Mouse (Mus musculus): Measurements from ENCODE around the gene Ppp1r3f. TPM values are rescaled to one million over a fixed set of nuclear protein-coding genes. Genes with fewer than 3 reads are reported as not detected.

The Ppp1r3f gene
- polyA plus RNA-seq, 1 experiment from 2014 or later: 2.4 TPM

- Histone ChIP-seq H3K27ac (ENCODE audit: low read depth, low read length) (no peak overlapping the region), H3K9me3 (ENCODE audit: control insufficient read depth, low read length) (no peaks in the 10 kb centered on the region), H3K36me3 (ENCODE audit: control insufficient read depth, insufficient read depth, low read length) (no peaks in the 10 kb centered on the region), H3K4me3 (ENCODE audit: low read length) (no peak overlapping the region), H3K4me2 (replicated peaks; ENCODE audit: low read depth, low read length) (no peak overlapping the region), H3K4me1 (ENCODE audit: control insufficient read depth, insufficient read depth, low read length) (no peaks in the 10 kb centered on the region), H3K27me3 (ENCODE audit: control insufficient read depth, insufficient read depth, low read length) (no peaks in the 10 kb centered on the region), H3K9ac (ENCODE audit: low read depth, low read length) (no peak overlapping the region)
- no peak for ATAC-seq (ENCODE audit: low FRiP score, low TSS enrichment)
- 55% methylated on average over 7 of the region's 7 CpGs for WGBS
Measured at GRCm38 (mm10) chrX:7570481-7571175, 3.5 kb downstream of the Ppp1r3f start.

- Histone ChIP-seq H3K27me3 (ENCODE audit: control insufficient read depth, insufficient read depth, low read length) (no peaks in the 10 kb centered on the region), H3K4me2 (replicated peaks; ENCODE audit: low read depth, low read length) (no peak overlapping the region), H3K36me3 (ENCODE audit: control insufficient read depth, insufficient read depth, low read length) (no peaks in the 10 kb centered on the region), H3K9me3 (ENCODE audit: control insufficient read depth, low read length) (no peaks in the 10 kb centered on the region), H3K9ac (ENCODE audit: low read depth, low read length) (no peak overlapping the region), H3K27ac (ENCODE audit: low read depth, low read length) (no peak overlapping the region), H3K4me3 (ENCODE audit: low read length) (no peak overlapping the region), H3K4me1 (ENCODE audit: control insufficient read depth, insufficient read depth, low read length) (no peaks in the 10 kb centered on the region)
- no peak for ATAC-seq (ENCODE audit: low FRiP score, low TSS enrichment)
- WGBS: 75% methylated on average over 9 of the region's 9 CpGs
Measured at GRCm38 (mm10) chrX:7567491-7567890, 6.6 kb downstream of the Ppp1r3f start.

DNA sequence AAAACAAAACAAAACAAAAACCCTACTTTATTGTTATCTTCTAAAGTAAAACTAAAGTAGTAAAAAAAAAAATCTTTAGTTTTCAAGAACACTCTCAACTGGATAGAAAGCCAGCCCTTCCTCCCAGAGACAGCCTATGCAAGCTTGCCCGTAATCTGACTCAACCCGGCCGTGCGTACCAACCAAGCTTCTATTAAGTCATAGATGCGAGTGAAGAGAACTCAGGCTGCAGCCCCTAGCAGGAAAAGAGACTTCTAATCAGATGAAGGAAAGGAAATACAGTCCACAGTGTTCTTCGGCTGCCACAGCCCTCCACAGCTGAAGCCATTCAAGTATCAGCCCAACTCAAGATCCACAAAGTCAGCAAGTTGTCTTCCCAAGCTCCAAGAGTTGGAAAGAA is 7.7 kb downstream of the Ppp1r3f start:
- ATAC-seq (ENCODE audit: low FRiP score, low TSS enrichment): no peak
- Histone ChIP-seq H3K27me3 (ENCODE audit: control insufficient read depth, insufficient read depth, low read length) (no peaks in the 10 kb centered on the region), H3K36me3 (ENCODE audit: control insufficient read depth, insufficient read depth, low read length) (no peaks in the 10 kb centered on the region), H3K9ac (ENCODE audit: low read depth, low read length) (no peak overlapping the region), H3K4me3 (ENCODE audit: low read length) (no peak overlapping the region), H3K27ac (ENCODE audit: low read depth, low read length) (no peak overlapping the region), H3K4me1 (ENCODE audit: control insufficient read depth, insufficient read depth, low read length) (no peaks in the 10 kb centered on the region), H3K4me2 (replicated peaks; ENCODE audit: low read depth, low read length) (no peak overlapping the region), H3K9me3 (ENCODE audit: control insufficient read depth, low read length) (no peaks in the 10 kb centered on the region)
- whole genome bisulfite sequencing: 78% methylated on average over 6 of the region's 6 CpGs

DNA sequence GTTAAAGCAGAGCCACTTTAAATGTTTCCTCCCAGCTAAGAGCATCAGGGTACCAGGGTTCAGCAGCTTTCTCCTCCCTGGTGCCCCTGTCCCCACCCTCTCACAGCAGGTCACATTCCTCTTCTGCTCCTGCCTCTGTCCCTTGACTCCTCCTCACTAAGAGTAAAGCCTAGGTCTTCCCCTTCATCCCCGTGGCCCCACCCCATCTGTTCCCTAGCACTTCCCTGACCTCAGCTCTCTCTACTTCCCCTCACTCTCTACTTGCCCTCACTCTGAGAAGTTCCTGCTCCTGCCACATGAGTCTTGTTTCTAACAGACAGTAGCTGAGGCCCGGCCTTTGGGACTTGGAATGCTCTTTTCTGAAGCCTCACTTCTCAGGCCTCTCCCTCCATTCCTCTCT is 11.0 kb downstream of the Ppp1r3f start:
- Histone ChIP-seq H3K9me3 (ENCODE audit: control insufficient read depth, low read length) (no peaks in the 10 kb centered on the region), H3K27me3 (ENCODE audit: control insufficient read depth, insufficient read depth, low read length) (no peaks in the 10 kb centered on the region), H3K4me2 (replicated peaks; ENCODE audit: low read depth, low read length) (no peak overlapping the region), H3K9ac (ENCODE audit: low read depth, low read length) (no peak overlapping the region), H3K4me1 (ENCODE audit: control insufficient read depth, insufficient read depth, low read length) (no peaks in the 10 kb centered on the region), H3K36me3 (ENCODE audit: control insufficient read depth, insufficient read depth, low read length) (no peaks in the 10 kb centered on the region), H3K4me3 (ENCODE audit: low read length) (no peak overlapping the region), H3K27ac (ENCODE audit: low read depth, low read length) (no peak overlapping the region)
- ATAC-seq (ENCODE audit: low FRiP score, low TSS enrichment): no peak
- WGBS: 21% methylated on average over 2 of the region's 2 CpGs

DNA sequence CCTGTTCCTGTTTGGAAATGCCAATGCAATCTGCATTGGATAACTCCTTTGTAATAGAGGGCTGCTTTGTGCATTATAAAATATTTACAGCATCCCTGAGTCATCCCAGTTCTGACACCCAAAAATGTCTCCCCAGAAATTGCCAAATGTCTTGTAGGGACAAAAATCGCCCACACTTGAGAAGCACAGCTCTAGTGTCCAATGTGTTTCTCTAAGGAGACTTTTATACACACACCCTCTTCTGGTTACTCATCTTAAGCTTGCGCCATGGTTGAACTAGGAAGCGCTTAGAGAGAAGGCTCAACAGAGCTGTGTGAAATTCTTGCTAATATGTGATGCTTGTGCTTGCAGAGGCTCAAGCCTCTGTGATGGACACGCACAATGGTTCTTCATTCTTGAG is 20.6 kb downstream of the Ppp1r3f start:
- no peaks in the 10 kb centered on the region for H3K4me1 ChIP-seq (ENCODE audit: control insufficient read depth, insufficient read depth, low read length)
- H3K27me3 ChIP-seq (ENCODE audit: control insufficient read depth, insufficient read depth, low read length): no peaks in the 10 kb centered on the region
- no peak overlapping the region for H3K9ac ChIP-seq (ENCODE audit: low read depth, low read length)
- 89% methylated on average over 4 of the region's 4 CpGs for WGBS
- H3K4me3 ChIP-seq (ENCODE audit: low read length): no peak overlapping the region
- no peak overlapping the region for H3K27ac ChIP-seq (ENCODE audit: low read depth, low read length)
- no peak for ATAC-seq (ENCODE audit: low FRiP score, low TSS enrichment)
- no peak overlapping the region for H3K4me2 ChIP-seq (replicated peaks; ENCODE audit: low read depth, low read length)
- no peaks in the 10 kb centered on the region for H3K9me3 ChIP-seq (ENCODE audit: control insufficient read depth, low read length)
- no peaks in the 10 kb centered on the region for H3K36me3 ChIP-seq (ENCODE audit: control insufficient read depth, insufficient read depth, low read length)

- H3K27ac ChIP-seq (ENCODE audit: low read depth, low read length): no peak overlapping the region
- no peak overlapping the region for H3K9ac ChIP-seq (ENCODE audit: low read depth, low read length)
- no peak overlapping the region for H3K4me2 ChIP-seq (replicated peaks; ENCODE audit: low read depth, low read length)
- no peak for ATAC-seq (ENCODE audit: low FRiP score, low TSS enrichment)
- no peaks in the 10 kb centered on the region for H3K4me1 ChIP-seq (ENCODE audit: control insufficient read depth, insufficient read depth, low read length)
- no peaks in the 10 kb centered on the region for H3K9me3 ChIP-seq (ENCODE audit: control insufficient read depth, low read length)
- no peaks in the 10 kb centered on the region for H3K36me3 ChIP-seq (ENCODE audit: control insufficient read depth, insufficient read depth, low read length)
- no peaks in the 10 kb centered on the region for H3K27me3 ChIP-seq (ENCODE audit: control insufficient read depth, insufficient read depth, low read length)
- 41% methylated on average over 3 of the region's 3 CpGs for WGBS
- H3K4me3 ChIP-seq (ENCODE audit: low read length): no peak overlapping the region
Measured at GRCm38 (mm10) chrX:7524961-7525360, 49.1 kb downstream of the Ppp1r3f start.

Other genes with a start within 250 kb of the Ppp1r3f start
- gene Usp27x, start 198.5 kb downstream of the Ppp1r3f start, polyA plus RNA-seq (2014; fragmentation: Nextera tagmentation; extraction: Ambion mirVana): 0.41 and 0.61 TPM in 2 replicates
- gene Foxp3, start 639 bp downstream of the Ppp1r3f start, polyA plus RNA-seq (2014; fragmentation: Nextera tagmentation; extraction: Ambion mirVana): 0.07 and 0.36 TPM in 2 replicates
- gene Ccdc22, start 31.2 kb upstream of the Ppp1r3f start, polyA plus RNA-seq (2014; fragmentation: Nextera tagmentation; extraction: Ambion mirVana): 25.2 and 32.6 TPM in 2 replicates
- gene Cacna1f, start 32.8 kb upstream of the Ppp1r3f start, polyA plus RNA-seq (2014; fragmentation: Nextera tagmentation; extraction: Ambion mirVana): 0.04 TPM in 1 of 2 replicates, not detected in the other
- 1.4 and 1.5 TPM in 2 replicates for gene Syp, start 64.2 kb upstream of the Ppp1r3f start, polyA plus RNA-seq (2014; fragmentation: Nextera tagmentation; extraction: Ambion mirVana)
- 6.9 and 9.7 TPM in 2 replicates for gene Prickle3, start 83.0 kb upstream of the Ppp1r3f start, polyA plus RNA-seq (2014; fragmentation: Nextera tagmentation; extraction: Ambion mirVana)
- 188 and 190 TPM in 2 replicates for gene Plp2, start 97.1 kb upstream of the Ppp1r3f start, polyA plus RNA-seq (2014; fragmentation: Nextera tagmentation; extraction: Ambion mirVana)
- gene Magix, start 107.0 kb upstream of the Ppp1r3f start, polyA plus RNA-seq (2014; fragmentation: Nextera tagmentation; extraction: Ambion mirVana): 0.28 and 0.29 TPM in 2 replicates
- gene Gpkow, start 122.8 kb upstream of the Ppp1r3f start, polyA plus RNA-seq (2014; fragmentation: Nextera tagmentation; extraction: Ambion mirVana): 21.3 and 47.4 TPM in 2 replicates
- gene Wdr45, start 140.1 kb upstream of the Ppp1r3f start, polyA plus RNA-seq (2014; fragmentation: Nextera tagmentation; extraction: Ambion mirVana): 26.0 and 34.0 TPM in 2 replicates
- gene Gm45208, start 148.0 kb upstream of the Ppp1r3f start, polyA plus RNA-seq (2014; fragmentation: Nextera tagmentation; extraction: Ambion mirVana): 0.23 TPM in 1 of 2 replicates, not detected in the other
- gene Praf2, start 154.2 kb upstream of the Ppp1r3f start, polyA plus RNA-seq (2014; fragmentation: Nextera tagmentation; extraction: Ambion mirVana): 74.5 and 80.1 TPM in 2 replicates
- 15.6 and 21.5 TPM in 2 replicates for gene Ccdc120, start 176.6 kb upstream of the Ppp1r3f start, polyA plus RNA-seq (2014; fragmentation: Nextera tagmentation; extraction: Ambion mirVana)
- 19.7 and 25.6 TPM in 2 replicates for gene Tfe3, start 188.3 kb upstream of the Ppp1r3f start, polyA plus RNA-seq (2014; fragmentation: Nextera tagmentation; extraction: Ambion mirVana)
- gene Gripap1, start 215.5 kb upstream of the Ppp1r3f start, polyA plus RNA-seq (2014; fragmentation: Nextera tagmentation; extraction: Ambion mirVana): 34.5 and 35.8 TPM in 2 replicates
- 1.7 and 2.6 TPM in 2 replicates for gene Kcnd1, start 248.0 kb upstream of the Ppp1r3f start, polyA plus RNA-seq (2014; fragmentation: Nextera tagmentation; extraction: Ambion mirVana)